Mouse (Mus musculus) right cerebral cortex, postnatal 4 days (tissue): ENCODE measurements around the gene Galnt9.
A peak's percentile ranks its signal among the peaks of the same experiment; 100 is the strongest.

Source experiments
- DNase-seq: peaks from one replicate; pipeline ENCODE4 v3.0.0-alpha.2; 2022

Galnt9 gene

GRCm38 (mm10) chr5:110638306-110639074, 94.3 kb downstream of the Galnt9 start:
- no peak for DNase-seq

GRCm38 (mm10) chr5:110639459-110639858, 95.3 kb downstream of the Galnt9 start:
- DNase-seq: peak; percentile 62

GRCm38 (mm10) chr5:110646377-110646776, 102.2 kb downstream of the Galnt9 start:
- DNase-seq: no peak

GRCm38 (mm10) chr5:110652719-110653648, 108.8 kb downstream of the Galnt9 start, which contains the start of the genes Noc4l and Ddx51:
Gene Noc4l, minus strand, starts transcription at chr5:110653417.
Gene Ddx51, plus strand, starts transcription at chr5:110653451.
- DNase-seq: peak; percentile 99

- no peak for DNase-seq
Measured at GRCm38 (mm10) chr5:110653686-110654085, 109.5 kb downstream of the Galnt9 start.

GRCm38 (mm10) chr5:110659682-110660081, 115.5 kb downstream of the Galnt9 start:
- DNase-seq: no peak

GRCm38 (mm10) chr5:110664041-110664440, 119.9 kb downstream of the Galnt9 start:
- DNase-seq: no peak

GRCm38 (mm10) chr5:110664750-110665269, 120.7 kb downstream of the Galnt9 start:
- DNase-seq: no peak

GRCm38 (mm10) chr5:110665486-110666121, 121.4 kb downstream of the Galnt9 start:
- DNase-seq: no peak
